Mouse (Mus musculus) hindbrain, postnatal 0 days (tissue): ENCODE measurements around the gene Dctn2. TPM values are rescaled to one million over a fixed set of nuclear protein-coding genes. Genes with fewer than 3 reads are reported as not detected.
A peak's percentile ranks its signal among the peaks of the same experiment; 100 is the strongest.

Source experiments
- ATAC-seq: fragments of 200-750 bp; cut with Nextera tagmentation; 2 replicates; pipeline ENCODE4 v1.8.0; 2017; ENCODE audit warnings: mild to moderate bottlenecking, moderate TSS enrichment, moderate library complexity
- DNase-seq: peaks from one replicate; pipeline ENCODE4 v3.0.0-alpha.2; 2015; ENCODE audit warnings: low spot score
- H3K27ac ChIP-seq: fragments of 300-500 bp; sonication (generic); 2 replicates; pipeline ENCODE4 v1.5.1; 2014; ENCODE audit warnings: mild to moderate bottlenecking
- H3K27me3 ChIP-seq: fragments of 300-500 bp; sonication (generic); 2 replicates; pipeline ENCODE4 v1.6.1; 2014; ENCODE audit warnings: low read length, mixed read lengths; ENCODE audit not compliant: insufficient read depth
- H3K36me3 ChIP-seq: fragments of 300-500 bp; sonication (generic); 2 replicates; pipeline ENCODE4 v1.6.1; 2014; ENCODE audit warnings: low read length, mixed read lengths; ENCODE audit not compliant: insufficient read depth
- H3K4me1 ChIP-seq: fragments of 300-500 bp; sonication (generic); 2 replicates; pipeline ENCODE4 v1.6.1; 2014; ENCODE audit warnings: antibody characterized with exemption, low read length, mixed read lengths; ENCODE audit not compliant: insufficient read depth
- H3K4me2 ChIP-seq: fragments of 300-500 bp; sonication (generic); 2 replicates; pipeline ENCODE4 v1.6.1; 2014; ENCODE audit warnings: low read depth, mild to moderate bottlenecking, low read length, moderate library complexity, mixed read lengths
- H3K4me3 ChIP-seq: fragments of 300-500 bp; sonication (generic); 2 replicates; pipeline ENCODE4 v1.5.1; 2014; ENCODE audit warnings: low read length
- H3K9ac ChIP-seq: fragments of 300-500 bp; sonication (generic); replicated peaks from 2 replicates; pipeline ENCODE4 v1.6.1; 2014; ENCODE audit warnings: mild to moderate bottlenecking, low read length, moderate library complexity, mixed read lengths
- H3K9me3 ChIP-seq: fragments of 300-500 bp; sonication (generic); 2 replicates; pipeline ENCODE4 v1.6.1; 2016; ENCODE audit warnings: low read length, mixed read lengths
- CTCF ChIP-seq: IDR thresholded peaks from 2 replicates; pipeline ENCODE4 v1.5.1; 2016; ENCODE audit warnings: antibody characterized with exemption, control low read depth, low read depth
- WGBS: fragments of 180-500 bp; shearing (Covaris S2); extraction: QIAGEN DNeasy Blood & Tissue Kit; methylation state at CpG from one replicate; pipeline ENCODE4 v1.1.7; 2014; 5-methylcytosine and 5-hydroxymethylcytosine counted together
- polyA plus RNA-seq: library from polyadenylated mRNA; unstranded; fragments of >200 nt; fragmentation: Nextera tagmentation; extraction: Ambion mirVana; gene quantifications from 2 replicates; pipeline ENCODE4 v1.2.1, GENCODE M21; 2015
- total RNA-seq: library from RNA; depleted of rRNA; stranded (reverse); fragments of >200 nt; gene quantifications from 2 replicates; pipeline ENCODE4 v1.2.3, GENCODE M21; 2014

Dctn2 gene
- total and polyA plus RNA-seq, 2 experiments from 2014 or later, result 314 to 323 TPM

DNA sequence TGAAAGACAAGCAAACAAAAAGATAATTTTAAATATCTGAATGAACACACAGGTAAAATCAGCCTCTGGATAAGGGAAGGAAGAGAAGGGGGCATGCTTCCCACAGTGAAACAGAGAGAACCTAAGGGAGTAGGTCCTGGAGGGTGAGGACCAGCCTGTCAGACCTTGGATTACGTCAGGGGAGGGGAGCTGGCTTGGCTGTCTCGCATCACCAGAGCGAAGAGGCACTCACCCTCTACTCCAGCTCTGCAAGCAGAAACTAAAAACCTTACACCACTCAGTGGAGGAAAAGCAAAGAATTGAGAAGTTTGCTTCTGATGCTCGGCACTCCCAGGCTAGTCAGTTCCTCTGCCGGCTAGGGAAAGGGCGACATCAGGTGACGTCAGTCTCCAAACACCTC, 53.8 kb downstream of the Dctn2 start:
- Histone ChIP-seq H3K4me3 (no peak overlapping the region), H3K27me3 (peaks cover 11% of the 10 kb centered on the region; the same call in 1 of the 2 replicates), H3K36me3 (no peaks in the 10 kb centered on the region), H3K9me3 (no peaks in the 10 kb centered on the region), H3K4me2 (no peak overlapping the region), H3K9ac (no peak overlapping the region), H3K27ac (no peak overlapping the region), H3K4me1 (no peaks in the 10 kb centered on the region)
- no peak for DNase-seq
- no peak for ATAC-seq
- 76% methylated on average over 7 of the region's 7 CpGs for WGBS
- TF ChIP-seq CTCF, result no peak

DNA sequence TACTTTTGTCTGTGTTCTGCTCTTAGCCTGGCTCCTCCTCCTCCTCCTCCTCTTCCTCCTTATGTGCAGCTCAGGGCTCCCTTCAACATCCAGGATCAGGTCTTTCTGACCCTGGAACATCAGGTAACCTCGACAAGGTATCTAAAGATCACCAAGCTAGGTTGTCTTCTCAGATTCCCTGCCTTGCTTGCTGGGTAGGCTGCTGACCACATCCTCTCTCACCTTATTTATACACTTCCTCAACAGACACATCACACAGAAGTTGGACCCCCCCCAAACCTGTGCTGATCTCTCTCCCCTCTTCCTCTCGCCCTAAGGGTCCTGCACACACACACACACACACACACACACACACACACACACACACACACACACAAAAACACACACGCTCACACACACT, 55.5 kb downstream of the Dctn2 start, which contains the start of gene Arhgap9:
Gene Arhgap9, plus strand, starts transcription at position 344 of the 400 bp plus-strand sequence.
- ATAC-seq (no peak), DNase-seq (no peak)
- Histone ChIP-seq H3K27me3 (peaks cover 27% of the 10 kb centered on the region), H3K9ac (no peak within 1 kb of the TSS), H3K4me3 (no peak within 1 kb of the TSS), H3K27ac (no peak within 1 kb of the TSS), H3K36me3 (no peaks in the 10 kb centered on the region), H3K9me3 (no peaks in the 10 kb centered on the region), H3K4me1 (no peaks in the 10 kb centered on the region), H3K4me2 (no peak within 1 kb of the TSS)
- TF ChIP-seq CTCF, result no peak
- 67% methylated on average over 3 of the region's 3 CpGs for WGBS

DNA sequence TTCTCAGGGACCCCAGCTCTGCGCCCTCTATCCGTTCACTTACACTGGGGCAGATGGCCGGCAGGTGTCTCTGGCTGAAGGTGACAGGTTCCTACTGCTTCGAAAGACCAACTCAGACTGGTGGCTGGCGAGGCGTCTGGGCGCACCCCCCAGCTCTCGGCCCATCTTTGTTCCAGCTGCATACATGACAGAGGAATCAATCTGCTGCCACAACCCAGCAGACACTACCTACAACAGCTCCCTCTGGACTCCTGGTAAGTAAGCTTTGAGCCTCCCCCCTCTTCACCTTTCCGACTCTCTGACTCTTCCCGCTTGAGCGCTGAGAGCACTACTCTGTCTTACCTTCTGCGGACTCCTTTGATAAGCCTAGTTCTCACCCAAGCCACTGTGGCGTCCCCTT, 56.0 kb downstream of the Dctn2 start:
- H3K4me3 ChIP-seq, result no peak overlapping the region
- no peak for TF ChIP-seq CTCF
- no peaks in the 10 kb centered on the region for H3K9me3 ChIP-seq
- no peaks in the 10 kb centered on the region for H3K4me1 ChIP-seq
- no peak for ATAC-seq
- no peak overlapping the region for H3K9ac ChIP-seq
- no peaks in the 10 kb centered on the region for H3K36me3 ChIP-seq
- no peak overlapping the region for H3K27ac ChIP-seq
- 72% methylated on average over 13 of the region's 13 CpGs for WGBS
- H3K4me2 ChIP-seq, result no peak overlapping the region
- DNase-seq, result no peak
- peaks cover 32% of the 10 kb centered on the region for H3K27me3 ChIP-seq

DNA sequence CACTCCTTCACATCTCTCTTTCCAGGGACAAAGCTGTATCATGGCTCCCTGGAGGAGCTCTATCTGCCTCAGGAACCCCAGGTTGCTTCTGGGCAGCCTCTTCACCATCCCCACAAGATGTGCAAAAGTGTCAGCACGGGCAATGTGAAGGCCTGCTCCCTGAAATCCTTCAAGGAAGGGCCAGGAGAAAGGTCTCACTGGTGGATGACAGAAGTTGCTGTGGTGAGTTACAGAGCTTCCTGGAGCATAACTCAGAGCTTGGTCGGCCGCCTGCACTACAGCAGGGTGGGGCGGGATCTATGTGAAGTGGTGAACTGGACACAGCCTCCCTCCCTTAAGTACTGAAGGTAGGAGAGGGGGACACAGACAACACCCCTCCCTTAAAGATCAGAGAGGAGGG, 56.5 kb downstream of the Dctn2 start:
- Histone ChIP-seq H3K4me1 (no peaks in the 10 kb centered on the region), H3K27me3 (peaks cover 37% of the 10 kb centered on the region), H3K36me3 (no peaks in the 10 kb centered on the region), H3K4me2 (no peak overlapping the region), H3K9ac (no peak overlapping the region), H3K9me3 (no peaks in the 10 kb centered on the region), H3K27ac (no peak overlapping the region), H3K4me3 (no peak overlapping the region)
- TF ChIP-seq CTCF, result no peak
- 92% methylated on average over 4 of the region's 4 CpGs for WGBS
- no peak for DNase-seq
- no peak for ATAC-seq

DNA sequence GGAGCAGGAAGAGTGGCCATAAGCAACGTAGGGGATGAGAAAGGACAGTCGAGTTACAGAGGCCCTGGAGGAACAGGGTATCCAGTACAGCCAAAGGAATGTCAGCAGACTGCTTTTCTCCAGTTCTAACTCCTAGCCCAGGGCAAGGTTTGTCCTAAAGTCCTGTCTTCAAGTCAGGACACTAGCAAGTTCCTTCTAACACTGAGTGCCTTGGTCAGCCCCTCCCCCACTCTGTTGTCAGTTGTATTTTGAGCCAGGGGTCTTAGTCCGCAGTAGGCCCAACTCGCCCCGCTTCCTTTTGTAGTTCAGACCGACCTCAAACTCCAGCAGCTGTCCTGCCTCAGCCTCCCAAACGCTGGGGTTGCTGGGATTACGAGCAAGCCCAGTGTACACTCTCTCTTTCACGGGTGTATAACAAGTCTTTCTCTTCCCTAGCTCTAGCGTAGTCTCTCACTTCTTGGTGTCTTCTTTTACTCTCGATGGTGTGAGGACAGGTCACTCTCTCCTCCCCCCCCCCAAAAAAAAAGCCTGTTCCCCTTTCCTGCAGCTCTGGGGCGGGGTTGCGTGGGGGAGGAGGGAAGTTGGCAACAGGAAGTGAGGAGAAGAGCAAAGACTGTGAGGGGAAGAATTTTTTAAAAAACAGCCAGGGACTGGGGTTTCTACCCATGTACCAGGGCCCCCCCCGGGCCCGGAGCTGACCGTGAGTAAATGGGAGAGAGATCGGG, 57.1 kb downstream of the Dctn2 start:
- Histone ChIP-seq H3K9ac (no peak overlapping the region), H3K27ac (no peak overlapping the region), H3K9me3 (no peaks in the 10 kb centered on the region), H3K27me3 (peaks cover 41% of the 10 kb centered on the region), H3K4me1 (no peaks in the 10 kb centered on the region), H3K4me2 (no peak overlapping the region), H3K4me3 (no peak overlapping the region), H3K36me3 (no peaks in the 10 kb centered on the region)
- TF ChIP-seq CTCF, result no peak
- DNase-seq (no peak), ATAC-seq (no peak)
- WGBS, result 72% methylated on average over 17 of the region's 17 CpGs

DNA sequence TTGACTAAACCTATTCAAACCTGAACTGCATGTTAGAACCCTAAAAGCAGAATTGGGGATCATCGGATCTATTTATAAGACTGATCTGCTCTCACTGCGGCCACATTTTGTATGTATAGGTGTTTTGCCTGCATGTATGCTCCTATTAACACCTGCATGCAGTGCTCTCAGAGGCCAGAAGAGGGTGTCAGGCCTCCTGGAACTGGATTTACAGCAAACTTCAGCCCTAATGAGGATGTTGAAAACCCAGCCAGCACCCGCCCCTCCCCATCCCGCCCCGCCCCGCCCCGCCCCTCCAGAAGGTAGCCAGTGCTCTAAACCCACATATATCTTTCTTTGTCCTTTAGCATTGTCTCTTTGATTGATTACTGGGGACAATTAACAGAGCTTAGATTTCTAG, 58.3 kb downstream of the Dctn2 start:
- no peak overlapping the region for H3K27ac ChIP-seq
- no peaks in the 10 kb centered on the region for H3K4me1 ChIP-seq
- H3K27me3 ChIP-seq, result peaks cover 46% of the 10 kb centered on the region
- no peak overlapping the region for H3K4me3 ChIP-seq
- no peaks in the 10 kb centered on the region for H3K36me3 ChIP-seq
- 14% methylated on average over 7 of the region's 7 CpGs for WGBS
- no peak overlapping the region for H3K4me2 ChIP-seq
- DNase-seq (peak; percentile 62), ATAC-seq (no peak)
- no peaks in the 10 kb centered on the region for H3K9me3 ChIP-seq
- peak; percentile 62 for TF ChIP-seq CTCF
- no peak overlapping the region for H3K9ac ChIP-seq

DNA sequence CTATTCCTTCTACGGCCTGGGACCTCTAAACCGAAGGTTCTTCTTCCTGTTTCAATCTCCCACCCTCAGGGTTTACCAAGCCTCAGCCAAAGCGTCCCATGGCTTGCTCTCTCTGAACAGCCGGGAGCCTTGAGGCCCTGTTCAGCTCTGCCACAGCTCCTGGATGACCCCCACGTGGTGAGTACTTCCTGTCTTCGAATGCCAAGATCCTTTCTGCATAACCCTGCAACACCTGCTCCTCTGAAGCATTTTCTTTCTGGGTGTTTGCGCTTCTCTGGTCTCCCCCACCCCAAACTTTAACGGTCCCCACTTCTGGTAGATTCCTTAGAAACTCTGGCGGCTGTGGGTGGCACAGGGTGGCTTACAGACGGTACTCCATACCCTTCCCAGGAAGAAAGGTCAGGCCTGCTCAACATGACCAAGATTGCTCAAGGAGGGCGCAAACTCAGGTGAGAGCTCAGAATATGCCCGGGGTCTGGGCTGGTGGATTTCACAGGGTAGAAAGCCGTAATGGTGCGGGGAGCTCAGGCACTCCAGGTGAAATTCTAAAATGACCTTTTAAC, 59.4 kb downstream of the Dctn2 start:
- no peak overlapping the region for H3K4me3 ChIP-seq
- no peaks in the 10 kb centered on the region for H3K36me3 ChIP-seq
- no peak overlapping the region for H3K9ac ChIP-seq
- no peak for DNase-seq
- H3K4me1 ChIP-seq, result no peaks in the 10 kb centered on the region
- 39% methylated on average over 14 of the region's 14 CpGs for WGBS
- H3K27ac ChIP-seq, result no peak overlapping the region
- H3K4me2 ChIP-seq, result peak overlapping the region; percentile 63
- H3K27me3 ChIP-seq, result peaks cover 46% of the 10 kb centered on the region
- no peak for ATAC-seq
- TF ChIP-seq CTCF, result no peak
- H3K9me3 ChIP-seq, result no peaks in the 10 kb centered on the region
